Mouse (Mus musculus): ENCODE results near the gene Slit2. TPM values are rescaled to one million over a fixed set of nuclear protein-coding genes. Genes with fewer than 3 reads are reported as not detected.

The Slit2 gene
- polyA plus RNA-seq, 1 experiment: 328 TPM

DNA sequence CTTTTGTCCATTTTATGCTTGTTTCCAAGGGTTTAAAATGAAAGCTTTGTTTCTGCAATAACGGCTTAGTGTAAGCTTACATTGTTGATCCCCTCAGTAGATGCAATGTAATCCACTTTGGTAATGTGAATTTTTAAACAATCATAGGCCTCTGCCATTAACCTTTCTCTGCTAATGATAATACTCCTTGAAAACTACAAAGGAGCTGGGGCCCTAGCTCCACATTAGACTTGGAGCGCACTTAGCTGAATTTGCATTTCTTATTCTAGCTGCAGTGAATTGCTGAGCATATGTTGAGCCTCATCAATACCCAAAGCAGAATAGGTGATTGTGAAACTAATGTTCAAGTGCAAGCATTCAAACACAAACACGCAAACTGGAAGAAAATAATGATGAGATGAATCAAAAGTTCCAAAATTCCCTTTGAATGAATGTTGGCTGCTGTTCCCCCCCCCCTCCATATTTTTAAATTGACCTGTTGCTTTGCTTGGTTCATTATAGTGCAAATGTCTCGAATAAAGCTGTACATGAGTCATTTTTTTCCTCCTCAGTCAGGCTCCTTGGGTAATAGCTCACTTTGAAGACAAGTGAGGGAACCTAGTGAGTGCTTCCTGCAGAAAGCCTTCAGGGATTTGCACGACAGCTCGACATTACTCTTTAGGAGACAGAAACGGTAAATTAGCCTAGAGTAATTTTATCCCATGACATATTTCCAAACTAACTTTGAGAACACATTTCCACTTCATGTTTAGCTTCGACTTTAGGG is 66.2 kb downstream of the Slit2 start:
- Histone ChIP-seq H3K4me1 (ENCODE audit: control insufficient read depth, insufficient read depth, low read length) (peaks cover 4% of the 10 kb centered on the region; the same call in 1 of the 2 replicates), H3K27ac (ENCODE audit: insufficient read depth, low read length) (peak overlapping the region; percentile 26), H3K4me3 (ENCODE audit: insufficient read depth, low read length) (no peak overlapping the region)
- TF ChIP-seq POLR2A (IDR thresholded peaks at IDR 0.05; ENCODE audit: low read depth, low read length) (no peak), CTCF (IDR thresholded peaks at IDR 0.05; ENCODE audit: borderline replicate concordance, insufficient read depth, low read length) (no peak)

DNA sequence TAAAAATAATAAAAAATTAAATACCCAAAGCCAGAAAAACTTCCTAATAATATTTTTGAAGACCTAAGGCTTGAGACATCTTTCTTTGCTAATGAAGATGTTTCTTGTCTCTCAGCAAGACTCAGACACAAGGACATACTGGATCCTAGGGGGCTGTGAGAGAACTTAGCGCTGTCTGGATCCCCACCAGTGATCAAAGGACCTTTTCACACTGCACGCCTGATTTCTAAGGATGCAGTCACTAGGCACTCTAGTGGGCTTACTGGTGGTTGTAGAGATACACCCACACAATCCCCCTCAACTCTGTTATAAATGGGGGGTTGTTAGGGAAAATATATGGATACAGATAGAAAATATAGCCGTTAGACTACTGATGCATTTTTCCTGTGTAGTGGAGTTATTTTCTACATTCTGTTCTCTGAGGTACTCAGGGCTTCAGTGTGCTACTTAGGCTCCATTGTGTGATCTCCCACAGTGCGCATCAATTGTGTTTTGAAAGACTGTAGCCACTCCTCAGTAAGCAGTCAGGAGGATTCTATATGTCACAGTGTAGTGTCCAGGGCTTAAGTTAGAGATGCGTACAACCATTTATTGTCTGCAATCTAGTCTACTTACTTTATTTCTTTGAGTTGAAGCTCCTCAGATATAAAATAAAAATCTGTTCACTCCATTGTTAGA is 67.8 kb downstream of the Slit2 start:
- Histone ChIP-seq H3K27ac (ENCODE audit: insufficient read depth, low read length) (no peak overlapping the region), H3K4me3 (ENCODE audit: insufficient read depth, low read length) (no peak overlapping the region), H3K4me1 (ENCODE audit: control insufficient read depth, insufficient read depth, low read length) (peaks cover 4% of the 10 kb centered on the region; the same call in 1 of the 2 replicates)
- TF ChIP-seq CTCF (IDR thresholded peaks at IDR 0.05; ENCODE audit: borderline replicate concordance, insufficient read depth, low read length): no peak
- TF ChIP-seq POLR2A (IDR thresholded peaks at IDR 0.05; ENCODE audit: low read depth, low read length): no peak

DNA sequence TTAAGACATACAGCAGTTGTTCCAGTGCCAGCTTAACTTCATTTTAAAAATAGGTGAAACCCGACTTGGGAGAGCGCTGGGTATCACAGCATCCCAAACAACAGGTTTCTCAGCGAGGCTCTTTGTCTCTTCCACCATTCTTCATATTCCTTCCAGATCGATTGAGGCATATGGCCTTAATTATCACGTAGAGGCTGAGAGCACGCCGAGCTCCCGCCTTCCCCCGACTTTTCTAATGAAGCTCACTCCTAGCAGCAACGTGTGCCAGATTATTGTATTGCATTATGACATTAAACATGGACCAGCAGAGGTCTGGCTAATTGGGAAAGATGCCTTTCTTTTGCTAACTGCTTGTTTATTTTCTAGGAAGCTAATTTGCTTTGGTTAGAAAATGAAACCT is 75.7 kb downstream of the Slit2 start:
- no peak for TF ChIP-seq POLR2A (IDR thresholded peaks at IDR 0.05; ENCODE audit: low read depth, low read length)
- no peak for TF ChIP-seq CTCF (IDR thresholded peaks at IDR 0.05; ENCODE audit: borderline replicate concordance, insufficient read depth, low read length)
- Histone ChIP-seq H3K27ac (ENCODE audit: insufficient read depth, low read length) (no peak overlapping the region), H3K4me1 (ENCODE audit: control insufficient read depth, insufficient read depth, low read length) (no peaks in the 10 kb centered on the region), H3K4me3 (ENCODE audit: insufficient read depth, low read length) (no peak overlapping the region)

DNA sequence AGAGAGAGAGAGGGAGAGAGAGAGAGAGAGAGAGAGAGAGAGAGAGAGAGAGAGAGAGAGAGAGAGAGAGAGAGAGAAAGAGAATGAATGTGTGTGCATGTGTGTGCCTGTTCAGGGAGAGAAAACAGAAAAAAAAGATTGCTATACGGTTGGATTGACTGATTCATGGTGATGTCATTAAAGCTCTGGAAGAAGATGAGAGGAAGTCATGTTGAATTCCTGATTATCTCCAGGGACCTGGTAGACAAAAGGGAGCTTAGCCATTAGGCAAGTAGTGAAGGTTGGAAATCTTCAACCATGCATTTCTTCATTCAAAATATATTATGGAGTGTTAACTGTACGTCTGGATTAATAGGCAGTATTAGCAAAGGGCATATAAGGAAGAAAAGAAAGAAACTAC is 77.8 kb downstream of the Slit2 start:
- no peak for TF ChIP-seq POLR2A (IDR thresholded peaks at IDR 0.05; ENCODE audit: low read depth, low read length)
- TF ChIP-seq CTCF (IDR thresholded peaks at IDR 0.05; ENCODE audit: borderline replicate concordance, insufficient read depth, low read length): no peak

DNA sequence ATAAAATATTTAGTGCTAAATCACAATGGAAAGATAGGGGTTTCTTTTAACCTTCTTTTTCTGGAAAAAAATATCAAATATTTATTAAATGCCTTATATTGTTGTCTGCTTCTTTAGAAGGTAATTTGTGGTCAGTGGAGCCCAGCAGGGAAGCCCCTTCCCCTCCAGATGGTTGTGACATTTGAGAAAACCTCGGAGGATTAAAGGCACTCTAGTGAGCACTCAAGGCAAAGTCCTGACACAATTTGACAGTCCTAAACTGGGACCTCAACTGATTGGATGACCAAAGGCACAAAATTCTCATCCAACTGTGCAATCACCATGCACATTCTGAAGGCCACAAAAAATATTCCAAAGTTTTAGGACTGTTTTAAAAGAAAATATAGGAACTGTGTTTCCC is 95.8 kb downstream of the Slit2 start:
- Histone ChIP-seq H3K4me3 (ENCODE audit: insufficient read depth, low read length) (no peak overlapping the region), H3K27ac (ENCODE audit: insufficient read depth, low read length) (no peak overlapping the region), H3K4me1 (ENCODE audit: control insufficient read depth, insufficient read depth, low read length) (no peaks in the 10 kb centered on the region)
- TF ChIP-seq POLR2A (IDR thresholded peaks at IDR 0.05; ENCODE audit: low read depth, low read length) (no peak), CTCF (IDR thresholded peaks at IDR 0.05; ENCODE audit: borderline replicate concordance, insufficient read depth, low read length) (no peak)

More for the DNA sequence above, 77.8 kb downstream of the Slit2 start:
- Histone ChIP-seq H3K4me3 (ENCODE audit: insufficient read depth, low read length) (no peak overlapping the region), H3K27ac (ENCODE audit: insufficient read depth, low read length) (no peak overlapping the region), H3K4me1 (ENCODE audit: control insufficient read depth, insufficient read depth, low read length) (no peaks in the 10 kb centered on the region)

DNA sequence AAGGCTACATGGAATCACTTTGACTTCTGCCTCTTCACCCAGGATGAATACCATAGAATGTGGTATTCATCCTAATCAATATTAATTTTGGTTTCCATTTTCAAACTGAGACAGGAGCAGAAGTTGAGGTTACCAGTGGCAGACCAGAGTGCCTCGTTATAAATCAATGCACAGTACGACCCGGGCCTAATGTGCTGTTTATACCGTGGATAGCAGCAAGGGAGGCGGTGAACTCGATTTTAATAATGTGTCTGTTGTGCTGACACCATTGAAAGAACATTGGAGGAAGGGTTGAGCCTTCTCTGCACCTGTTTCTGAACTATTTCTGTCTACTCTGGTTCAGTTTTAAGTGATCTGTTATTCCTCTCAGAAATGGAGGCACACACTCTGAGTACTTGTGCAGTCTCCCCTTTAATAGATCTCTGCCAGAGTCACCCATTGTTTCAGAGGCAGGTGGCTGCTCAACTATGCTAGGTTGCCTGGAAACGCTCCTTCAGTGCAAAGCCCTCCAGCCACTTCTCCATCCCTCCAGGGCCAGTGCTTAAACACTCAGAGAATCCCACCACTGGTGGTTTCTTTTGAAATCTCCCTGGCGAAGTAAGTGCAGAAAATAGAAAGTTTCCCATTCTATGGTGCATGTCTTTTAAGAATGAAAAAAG is 98.4 kb downstream of the Slit2 start:
- Histone ChIP-seq H3K4me3 (ENCODE audit: insufficient read depth, low read length) (no peak overlapping the region), H3K4me1 (ENCODE audit: control insufficient read depth, insufficient read depth, low read length) (no peaks in the 10 kb centered on the region), H3K27ac (ENCODE audit: insufficient read depth, low read length) (no peak overlapping the region)
- no peak for TF ChIP-seq POLR2A (IDR thresholded peaks at IDR 0.05; ENCODE audit: low read depth, low read length)
- TF ChIP-seq CTCF (IDR thresholded peaks at IDR 0.05; ENCODE audit: borderline replicate concordance, insufficient read depth, low read length): no peak

DNA sequence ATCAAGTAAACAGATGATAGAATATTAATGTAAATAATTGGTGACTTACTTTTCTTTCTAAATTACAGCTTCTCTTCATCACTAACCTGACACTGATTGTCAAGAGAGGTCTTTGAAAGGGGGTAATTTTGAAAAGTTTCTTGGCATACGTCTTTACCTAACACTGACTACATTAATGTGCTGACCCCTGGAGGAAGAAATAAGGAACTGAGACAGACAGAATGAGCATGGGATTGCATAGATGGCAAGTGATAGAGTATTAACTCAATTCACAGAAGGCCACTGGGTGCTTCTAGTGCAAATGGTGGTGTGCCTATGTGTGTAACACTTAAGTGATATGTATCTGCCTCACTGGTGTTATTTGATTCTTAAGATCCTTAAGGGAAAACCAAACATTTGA is 130.5 kb downstream of the Slit2 start:
- TF ChIP-seq CTCF (IDR thresholded peaks at IDR 0.05; ENCODE audit: borderline replicate concordance, insufficient read depth, low read length): no peak
- TF ChIP-seq POLR2A (IDR thresholded peaks at IDR 0.05; ENCODE audit: low read depth, low read length): no peak
- H3K4me3 ChIP-seq (ENCODE audit: insufficient read depth, low read length): no peak overlapping the region
- H3K4me1 ChIP-seq (ENCODE audit: control insufficient read depth, insufficient read depth, low read length): no peaks in the 10 kb centered on the region; the same call in 1 of the 2 replicates
- no peak overlapping the region for H3K27ac ChIP-seq (ENCODE audit: insufficient read depth, low read length)

DNA sequence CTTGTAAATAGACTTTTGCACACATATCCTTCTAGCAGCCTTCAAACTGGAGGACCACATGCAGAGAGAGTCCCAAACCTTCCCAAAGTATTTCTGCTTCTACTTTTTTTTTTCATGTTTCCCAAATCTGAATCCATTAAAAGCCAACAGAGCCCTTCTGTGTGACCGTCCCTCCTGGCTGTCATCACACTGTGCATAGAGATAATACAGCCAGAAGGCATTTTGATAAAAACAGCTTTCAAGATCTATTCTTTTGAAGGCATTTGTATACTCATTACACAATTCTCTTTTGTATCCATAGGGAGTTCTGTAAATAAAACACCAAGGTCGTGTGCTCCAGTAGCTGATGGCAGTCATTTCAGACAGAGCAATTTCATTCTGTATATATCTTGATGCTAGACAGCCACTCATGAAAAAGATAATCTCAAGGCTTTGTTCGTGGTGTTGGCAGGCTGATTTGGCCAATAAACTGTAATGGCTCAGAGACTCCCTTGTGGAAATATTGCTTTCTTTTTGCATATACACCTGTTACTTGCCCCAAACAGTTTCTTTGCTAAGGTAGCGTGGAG is 132.1 kb downstream of the Slit2 start:
- TF ChIP-seq CTCF (IDR thresholded peaks at IDR 0.05; ENCODE audit: borderline replicate concordance, insufficient read depth, low read length) (no peak), POLR2A (IDR thresholded peaks at IDR 0.05; ENCODE audit: low read depth, low read length) (no peak)
- Histone ChIP-seq H3K4me1 (ENCODE audit: control insufficient read depth, insufficient read depth, low read length) (no peaks in the 10 kb centered on the region; the same call in 1 of the 2 replicates), H3K4me3 (ENCODE audit: insufficient read depth, low read length) (no peak overlapping the region), H3K27ac (ENCODE audit: insufficient read depth, low read length) (no peak overlapping the region)

DNA sequence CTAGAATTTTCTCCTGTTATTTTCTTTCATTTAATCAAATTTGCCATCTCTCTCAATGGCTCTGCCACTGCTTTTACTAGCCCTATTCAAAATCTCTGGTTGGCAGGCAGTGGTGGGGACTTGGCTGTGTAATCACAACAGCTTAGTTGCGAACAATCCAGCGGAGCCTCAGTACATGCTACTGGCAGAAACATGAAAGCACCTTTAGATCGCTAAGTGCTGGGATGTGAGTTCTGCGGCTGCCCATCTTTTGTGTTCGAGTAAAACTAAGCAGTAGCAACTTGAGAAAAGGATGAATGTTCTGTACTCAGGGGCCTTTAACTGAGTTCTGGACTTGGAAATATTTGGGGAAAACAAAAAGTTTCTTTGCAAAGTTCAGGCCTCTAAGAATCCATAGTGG is 139.7 kb downstream of the Slit2 start:
- TF ChIP-seq POLR2A (IDR thresholded peaks at IDR 0.05; ENCODE audit: low read depth, low read length): no peak
- TF ChIP-seq CTCF (IDR thresholded peaks at IDR 0.05; ENCODE audit: borderline replicate concordance, insufficient read depth, low read length): no peak
- no peak overlapping the region for H3K4me3 ChIP-seq (ENCODE audit: insufficient read depth, low read length)
- H3K4me1 ChIP-seq (ENCODE audit: control insufficient read depth, insufficient read depth, low read length): no peaks in the 10 kb centered on the region
- H3K27ac ChIP-seq (ENCODE audit: insufficient read depth, low read length): no peak overlapping the region
